Mouse (Mus musculus) layer of hippocampus, adult 11-12 months (tissue): ENCODE results near the gene 1700003F12Rik.

ENCODE experiments used
- DNase-seq: peaks from one replicate; pipeline ENCODE4 v3.0.0; 2022; ENCODE audit warnings: low spot score

The 1700003F12Rik gene

GRCm38 (mm10) chr2:154576876-154577743 lies 30.2 kb downstream of the 1700003F12Rik start:
- no peak for DNase-seq

DNA sequence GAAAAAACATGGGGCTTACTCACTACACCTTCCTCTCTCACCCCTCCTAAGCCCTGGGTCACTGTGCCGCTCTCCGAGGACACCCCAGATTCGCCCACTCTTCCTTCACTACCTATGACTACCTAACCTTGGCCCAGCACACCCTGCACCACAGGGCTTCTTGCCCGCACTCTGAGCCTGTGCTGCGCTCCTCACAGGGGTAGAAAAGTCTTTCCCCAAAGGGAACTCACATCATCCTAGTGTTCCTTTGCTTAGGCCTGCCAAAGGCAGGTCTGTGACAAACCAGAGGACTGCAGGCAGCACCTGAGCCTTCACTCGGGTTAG lies 30.8 kb downstream of the 1700003F12Rik start:
- DNase-seq: no peak

- DNase-seq: no peak
Observed at GRCm38 (mm10) chr2:154580586-154580985, 33.7 kb downstream of the 1700003F12Rik start.

GRCm38 (mm10) chr2:154581421-154581820 lies 34.5 kb downstream of the 1700003F12Rik start:
- no peak for DNase-seq

DNA sequence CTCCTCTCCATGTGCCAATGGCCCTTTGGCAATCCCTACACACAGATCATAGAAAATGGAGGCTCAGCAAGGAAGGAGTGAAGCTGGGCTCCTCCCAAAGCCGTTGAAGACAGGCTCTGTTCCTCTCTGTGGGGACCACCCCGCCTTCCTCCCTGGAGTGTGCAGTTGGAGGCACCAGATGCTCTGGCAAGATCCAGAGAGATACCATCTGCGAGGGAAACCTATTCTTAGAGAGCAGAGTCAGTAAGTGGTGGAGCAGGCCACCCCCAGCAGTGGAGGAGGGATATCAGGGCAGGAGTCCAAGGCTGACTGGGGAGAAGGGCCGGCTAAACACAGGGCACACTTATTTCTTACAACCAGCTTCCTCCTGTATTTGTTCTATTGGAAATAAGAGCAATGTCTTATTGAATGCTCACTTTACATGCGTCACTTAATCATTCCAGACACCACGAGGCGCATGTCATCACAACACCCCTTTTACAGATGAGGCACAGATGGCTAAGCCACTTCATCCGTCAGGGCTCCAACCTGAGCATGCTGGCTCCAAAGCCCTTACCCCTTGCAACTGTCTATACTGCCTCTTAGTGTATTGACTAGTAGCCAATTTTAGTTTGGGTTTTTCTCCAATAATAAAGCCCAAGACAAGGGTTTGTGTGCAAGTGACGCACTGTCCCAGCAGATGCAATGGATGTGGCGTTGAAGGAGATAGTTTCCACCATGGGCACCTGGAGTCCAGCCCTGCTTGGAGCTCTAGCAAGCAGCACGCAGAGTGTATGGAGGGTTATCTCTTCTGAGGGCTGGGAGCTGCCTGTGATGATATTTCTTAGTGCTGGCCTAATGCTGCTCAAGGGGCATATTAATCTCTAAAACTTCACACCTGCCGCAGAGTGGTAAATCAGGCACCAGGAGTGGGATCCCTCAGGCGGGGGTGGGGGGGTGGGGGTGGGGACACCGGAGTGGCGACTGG lies 37.3 kb downstream of the 1700003F12Rik start:
- DNase-seq: peak; percentile 90

DNA sequence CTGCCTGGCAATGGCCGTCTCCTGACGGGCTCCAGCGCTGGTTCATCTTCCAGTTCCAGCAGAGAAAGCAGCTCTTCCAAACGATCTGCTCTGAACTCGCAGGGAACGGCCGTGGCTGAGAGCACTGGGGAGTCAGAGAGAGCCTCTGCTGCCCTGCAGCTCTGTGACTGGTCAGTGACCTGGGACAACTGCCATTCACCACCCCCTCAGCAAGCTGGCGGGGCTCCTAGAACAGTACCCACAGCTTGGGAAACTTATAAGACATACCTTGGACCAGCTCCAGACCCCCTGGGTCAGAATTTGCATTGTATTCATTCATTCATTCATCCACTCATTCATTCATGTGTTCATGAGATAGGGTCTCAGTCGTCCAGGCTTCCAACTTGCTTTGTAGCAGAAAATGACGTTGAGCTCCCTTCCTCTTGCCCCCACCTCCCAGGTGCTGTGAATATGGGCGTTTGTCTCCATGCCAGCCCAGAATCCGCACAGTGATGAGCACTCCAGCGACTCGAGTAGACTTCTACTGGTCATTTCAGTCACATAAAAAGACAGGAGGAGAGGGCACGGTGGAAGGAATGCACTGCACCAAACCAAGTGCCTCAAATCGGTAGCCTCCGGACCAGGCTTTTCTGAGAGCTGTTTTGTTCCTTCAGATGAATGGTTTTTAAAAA lies 38.2 kb downstream of the 1700003F12Rik start:
- DNase-seq: no peak

- no peak for DNase-seq
Observed at GRCm38 (mm10) chr2:154586405-154586804, 39.5 kb downstream of the 1700003F12Rik start.

- no peak for DNase-seq
Observed at GRCm38 (mm10) chr2:154589051-154589450, 42.2 kb downstream of the 1700003F12Rik start.

GRCm38 (mm10) chr2:154591239-154591638 lies 44.4 kb downstream of the 1700003F12Rik start:
- no peak for DNase-seq

GRCm38 (mm10) chr2:154593025-154593424 lies 46.1 kb downstream of the 1700003F12Rik start:
- DNase-seq: no peak

GRCm38 (mm10) chr2:154595775-154596174 lies 48.9 kb downstream of the 1700003F12Rik start:
- DNase-seq: no peak

GRCm38 (mm10) chr2:154597399-154597798 lies 50.5 kb downstream of the 1700003F12Rik start:
- DNase-seq: no peak
